Mouse (Mus musculus) midbrain, embryonic 16.5 days (tissue): ENCODE results near the gene Kif16b. TPM values are rescaled to one million over a fixed set of nuclear protein-coding genes. Genes with fewer than 3 reads are reported as not detected.

Source experiments
- ATAC-seq: fragments of 200-750 bp; cut with Nextera tagmentation; 2 replicates; pipeline ENCODE4 v1.8.0; 2017; ENCODE audit warnings: moderate TSS enrichment
- H3K27ac ChIP-seq: fragments of 300-500 bp; sonication (generic); 2 replicates; pipeline ENCODE4 v1.5.1; 2014; ENCODE audit warnings: mild to moderate bottlenecking, low read length, mixed read lengths
- H3K27me3 ChIP-seq: fragments of 300-500 bp; sonication (generic); 2 replicates; pipeline ENCODE4 v1.6.1; 2014; ENCODE audit warnings: low read depth, low read length, mixed read lengths; ENCODE audit not compliant: control insufficient read depth, insufficient read depth
- H3K36me3 ChIP-seq: fragments of 300-500 bp; sonication (generic); 2 replicates; pipeline ENCODE4 v1.6.1; 2014; ENCODE audit warnings: mild to moderate bottlenecking, low read length, moderate library complexity, mixed read lengths; ENCODE audit not compliant: control insufficient read depth, insufficient read depth
- H3K4me1 ChIP-seq: fragments of 300-500 bp; sonication (generic); 2 replicates; pipeline ENCODE4 v1.6.1; 2014; ENCODE audit warnings: mild to moderate bottlenecking, low read length, mixed read lengths; ENCODE audit not compliant: control insufficient read depth, insufficient read depth
- H3K4me2 ChIP-seq: fragments of 300-500 bp; sonication (generic); 2 replicates; pipeline ENCODE4 v1.6.1; 2014; ENCODE audit warnings: mild to moderate bottlenecking, low read length, mixed read lengths
- H3K4me3 ChIP-seq: fragments of 300-500 bp; sonication (generic); 2 replicates; pipeline ENCODE4 v1.5.1; 2014; ENCODE audit warnings: low read depth, mild to moderate bottlenecking, low read length, moderate library complexity, mixed read lengths
- H3K9ac ChIP-seq: fragments of 300-500 bp; sonication (generic); 2 replicates; pipeline ENCODE4 v1.6.1; 2014; ENCODE audit warnings: low read depth, low read length, mixed read lengths
- H3K9me3 ChIP-seq: fragments of 300-500 bp; sonication (generic); replicated peaks from 2 replicates; pipeline ENCODE4 v1.6.1; 2014; ENCODE audit warnings: mild to moderate bottlenecking, low read length, mixed read lengths; ENCODE audit not compliant: control insufficient read depth, poor library complexity, severe bottlenecking
- WGBS: fragments of 180-500 bp; shearing (Covaris S2); extraction: QIAGEN DNeasy Blood & Tissue Kit; methylation state at CpG from one replicate; pipeline ENCODE4 v1.1.7; 2014; 5-methylcytosine and 5-hydroxymethylcytosine counted together
- polyA plus RNA-seq: library from polyadenylated mRNA; unstranded; fragments of >200 nt; fragmentation: Nextera tagmentation; extraction: Ambion mirVana; gene quantifications from 2 replicates; pipeline ENCODE4 v1.2.1, GENCODE M21; 2015

The Kif16b gene
- polyA plus RNA-seq, 1 experiment from 2014 or later = 3.6 TPM

DNA sequence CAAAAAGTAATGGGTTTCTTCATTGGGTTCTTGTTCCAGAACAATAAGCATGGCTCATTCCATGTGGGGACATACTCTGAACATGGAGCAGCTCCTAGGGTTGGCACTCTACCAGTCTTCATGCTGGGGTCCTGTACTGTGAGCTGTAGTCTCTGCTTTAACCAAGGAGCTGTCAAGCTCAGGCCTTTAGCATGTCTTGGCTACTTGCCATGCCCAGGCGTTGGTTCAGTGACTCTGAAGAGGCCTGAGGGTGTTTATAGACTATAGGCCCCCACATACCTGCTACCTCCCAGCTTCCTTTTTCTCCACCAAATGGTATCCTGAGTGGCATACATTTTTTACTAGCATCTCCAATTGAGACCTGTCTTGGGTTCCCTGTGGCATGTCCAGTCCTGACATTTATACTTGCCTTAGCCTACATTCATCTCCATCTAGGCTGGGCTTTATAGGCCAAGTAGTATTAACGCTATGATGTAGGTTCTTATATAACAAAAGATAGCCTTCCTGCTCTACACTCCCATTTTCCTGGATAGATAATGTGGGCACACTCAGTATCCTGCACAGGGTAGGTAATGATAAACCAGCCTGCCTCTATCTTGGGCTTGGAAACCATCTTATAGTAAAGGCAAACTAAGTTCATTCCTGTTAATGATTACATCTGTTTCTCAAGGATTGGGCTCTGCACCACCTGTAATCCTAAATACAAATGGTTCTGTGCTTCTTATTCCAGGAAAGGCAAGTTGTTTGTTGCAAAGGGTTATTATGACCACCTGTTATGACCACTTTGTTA lies 271.6 kb downstream of the Kif16b start:
- Histone ChIP-seq H3K4me2 (no peak overlapping the region), H3K36me3 (no peaks in the 10 kb centered on the region), H3K27me3 (no peaks in the 10 kb centered on the region), H3K4me3 (no peak overlapping the region), H3K9ac (no peak overlapping the region), H3K27ac (no peak overlapping the region), H3K4me1 (no peaks in the 10 kb centered on the region), H3K9me3 (no peaks in the 10 kb centered on the region)
- ATAC-seq = no peak
- 83% methylated on average over 2 of the region's 2 CpGs for WGBS

DNA sequence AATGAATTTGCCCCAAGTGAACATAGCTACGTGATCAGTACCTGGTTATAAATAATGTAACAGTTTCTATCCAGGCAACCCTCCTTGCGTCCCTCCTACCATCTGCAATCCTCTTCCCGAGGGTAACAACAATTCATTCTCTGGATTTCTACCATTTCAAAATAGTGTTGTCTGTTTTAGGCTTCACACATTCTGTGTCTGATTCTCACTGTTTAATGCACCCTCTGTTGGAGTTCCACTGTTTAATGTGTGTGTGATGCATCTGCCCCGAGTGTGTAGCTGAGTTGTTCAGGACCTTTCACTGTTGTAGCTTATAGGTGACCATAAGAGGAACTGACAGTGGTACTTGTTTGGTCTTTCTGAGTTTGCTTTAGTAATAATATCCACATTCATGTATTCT lies 275.6 kb downstream of the Kif16b start:
- WGBS = 82% methylated on average over 4 of the region's 4 CpGs
- no peaks in the 10 kb centered on the region for H3K27me3 ChIP-seq
- no peaks in the 10 kb centered on the region for H3K36me3 ChIP-seq
- no peak overlapping the region for H3K9ac ChIP-seq
- H3K27ac ChIP-seq = no peak overlapping the region
- H3K4me2 ChIP-seq = no peak overlapping the region
- ATAC-seq = no peak
- H3K4me3 ChIP-seq = no peak overlapping the region
- H3K4me1 ChIP-seq = no peaks in the 10 kb centered on the region
- no peaks in the 10 kb centered on the region for H3K9me3 ChIP-seq

DNA sequence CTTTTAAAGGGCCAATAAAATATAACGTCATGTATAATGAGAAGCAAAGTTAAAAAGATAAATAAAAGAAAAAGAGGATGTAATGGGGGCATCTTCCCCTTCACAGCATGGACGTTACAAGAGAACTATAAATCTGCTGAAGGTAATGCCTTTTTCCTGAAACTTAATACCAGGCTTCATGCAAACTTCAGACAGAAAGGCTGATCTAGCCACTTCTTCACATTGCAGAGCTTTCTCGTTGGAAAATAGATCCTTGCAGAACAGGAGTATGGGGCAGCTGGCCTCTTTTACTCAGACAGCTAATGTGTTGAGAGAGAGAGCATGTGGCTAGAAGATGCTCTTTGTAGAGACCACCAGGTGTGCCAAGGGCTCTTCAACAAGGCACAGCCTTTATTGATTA lies 276.2 kb downstream of the Kif16b start:
- no peak for ATAC-seq
- WGBS = 77% methylated on average over 3 of the region's 3 CpGs
- H3K9ac ChIP-seq = no peak overlapping the region
- no peak overlapping the region for H3K4me3 ChIP-seq
- no peaks in the 10 kb centered on the region for H3K36me3 ChIP-seq
- H3K9me3 ChIP-seq = no peaks in the 10 kb centered on the region
- no peak overlapping the region for H3K4me2 ChIP-seq
- H3K27ac ChIP-seq = no peak overlapping the region
- H3K27me3 ChIP-seq = no peaks in the 10 kb centered on the region
- no peaks in the 10 kb centered on the region for H3K4me1 ChIP-seq

DNA sequence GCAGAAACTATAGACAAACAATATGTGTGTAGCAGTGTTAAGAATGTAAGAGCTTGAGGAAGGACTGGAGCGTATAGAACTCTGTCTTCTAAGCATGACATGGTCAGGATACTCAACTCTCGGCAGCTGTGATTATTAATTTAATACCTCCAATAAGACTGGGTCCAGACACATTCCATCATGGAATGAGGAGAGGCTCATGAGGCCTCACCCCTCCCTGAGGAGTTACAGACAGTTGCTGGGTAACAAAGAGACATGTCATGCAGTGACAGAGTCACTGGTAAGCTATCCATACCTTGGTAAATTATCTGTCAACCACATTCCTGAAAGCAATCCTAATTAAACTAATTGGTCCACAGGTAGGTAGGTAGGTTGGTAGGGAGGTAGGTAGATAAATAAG lies 277.1 kb downstream of the Kif16b start:
- 90% methylated on average over 2 of the region's 2 CpGs for WGBS
- no peaks in the 10 kb centered on the region for H3K4me1 ChIP-seq
- no peaks in the 10 kb centered on the region for H3K27me3 ChIP-seq
- no peak for ATAC-seq
- no peak overlapping the region for H3K27ac ChIP-seq
- no peak overlapping the region for H3K4me2 ChIP-seq
- no peaks in the 10 kb centered on the region for H3K36me3 ChIP-seq
- no peaks in the 10 kb centered on the region for H3K9me3 ChIP-seq
- no peak overlapping the region for H3K9ac ChIP-seq
- H3K4me3 ChIP-seq = no peak overlapping the region

GRCm38 (mm10) chr2:142621152-142621551 lies 280.2 kb downstream of the Kif16b start:
- Histone ChIP-seq H3K9ac (no peak overlapping the region), H3K27me3 (no peaks in the 10 kb centered on the region), H3K27ac (no peak overlapping the region), H3K4me1 (no peaks in the 10 kb centered on the region), H3K4me2 (no peak overlapping the region), H3K9me3 (no peaks in the 10 kb centered on the region), H3K4me3 (no peak overlapping the region), H3K36me3 (no peaks in the 10 kb centered on the region)
- no peak for ATAC-seq
- 96% methylated on average over 4 of the region's 4 CpGs for WGBS

DNA sequence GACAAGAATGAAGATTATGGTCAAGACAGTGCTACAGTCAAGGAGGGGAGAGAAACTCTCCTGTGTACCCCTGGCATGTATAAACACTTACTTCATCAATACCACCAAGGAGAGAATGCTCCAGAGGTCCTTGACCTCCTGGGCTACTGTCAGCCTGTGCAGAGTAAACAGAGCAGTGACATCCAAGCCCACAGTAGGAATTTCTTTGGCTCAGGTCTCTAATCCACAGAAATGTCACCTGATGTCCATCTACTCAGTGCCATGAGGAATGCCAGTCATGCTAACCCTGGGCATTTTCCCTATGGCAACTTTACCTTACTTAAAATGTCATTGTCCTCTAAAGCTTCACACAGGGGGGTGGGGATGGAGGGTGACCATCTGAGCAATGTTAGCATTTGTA lies 281.4 kb downstream of the Kif16b start:
- Histone ChIP-seq H3K27ac (no peak overlapping the region), H3K9me3 (0 out of 2 replicates have a peak, but pooled peaks cover 2% of the 10 kb centered on the region), H3K36me3 (no peaks in the 10 kb centered on the region), H3K9ac (no peak overlapping the region), H3K4me2 (no peak overlapping the region), H3K4me3 (no peak overlapping the region), H3K27me3 (no peaks in the 10 kb centered on the region), H3K4me1 (no peaks in the 10 kb centered on the region)
- ATAC-seq = no peak

GRCm38 (mm10) chr2:142614535-142614934 lies 286.8 kb downstream of the Kif16b start:
- 85% methylated on average over 5 of the region's 5 CpGs for WGBS
- Histone ChIP-seq H3K4me3 (no peak overlapping the region), H3K4me1 (no peaks in the 10 kb centered on the region), H3K27ac (no peak overlapping the region), H3K9me3 (0 out of 2 replicates have a peak, but pooled peaks cover 2% of the 10 kb centered on the region), H3K27me3 (no peaks in the 10 kb centered on the region), H3K9ac (no peak overlapping the region), H3K4me2 (no peak overlapping the region), H3K36me3 (no peaks in the 10 kb centered on the region)
- ATAC-seq = no peak

DNA sequence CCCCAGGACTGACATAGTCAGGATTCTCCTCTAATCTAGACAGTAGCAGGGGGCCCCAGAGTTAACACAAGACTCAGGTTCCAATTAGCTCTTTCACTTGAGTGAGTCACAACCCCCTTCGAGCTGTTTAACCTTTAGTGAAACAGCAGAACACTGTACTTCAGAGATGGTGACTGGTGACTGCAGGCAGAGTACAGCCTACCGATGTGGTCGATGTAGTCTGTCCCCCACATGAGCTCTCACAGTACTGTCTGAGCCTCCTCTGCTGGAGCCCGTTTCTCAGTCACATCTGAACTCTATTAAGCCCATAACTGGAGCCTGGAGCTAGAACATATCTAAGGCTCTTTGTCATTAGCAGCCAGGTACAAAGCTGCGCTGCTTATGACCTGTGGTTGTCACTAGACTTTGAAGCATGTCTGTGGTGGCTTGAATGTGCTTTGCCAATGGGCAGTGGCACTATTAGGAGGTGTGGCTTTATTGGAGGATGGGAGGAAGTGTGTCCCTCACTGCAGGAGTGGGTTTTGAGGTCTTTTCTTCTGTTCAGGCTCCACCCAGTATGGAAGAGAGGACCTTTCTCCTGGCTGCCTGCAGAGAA lies 288.9 kb downstream of the Kif16b start:
- H3K27me3 ChIP-seq = no peaks in the 10 kb centered on the region
- ATAC-seq = peak; percentile 34; the same call in 1 of the 2 replicates
- no peaks in the 10 kb centered on the region for H3K36me3 ChIP-seq
- no peak overlapping the region for H3K9ac ChIP-seq
- H3K27ac ChIP-seq = no peak overlapping the region
- 78% methylated on average over 5 of the region's 5 CpGs for WGBS
- 0 out of 2 replicates have a peak, but pooled peaks cover 2% of the 10 kb centered on the region for H3K9me3 ChIP-seq
- H3K4me3 ChIP-seq = no peak overlapping the region
- no peak overlapping the region for H3K4me2 ChIP-seq
- no peaks in the 10 kb centered on the region for H3K4me1 ChIP-seq

- Histone ChIP-seq H3K36me3 (no peaks in the 10 kb centered on the region), H3K27ac (no peak overlapping the region), H3K9me3 (0 out of 2 replicates have a peak, but pooled peaks cover 2% of the 10 kb centered on the region), H3K4me1 (no peaks in the 10 kb centered on the region), H3K27me3 (no peaks in the 10 kb centered on the region), H3K4me2 (no peak overlapping the region), H3K4me3 (no peak overlapping the region), H3K9ac (no peak overlapping the region)
- no peak for ATAC-seq
- 78% methylated on average over 6 of the region's 6 CpGs for WGBS
These were observed 290.2 kb downstream of the Kif16b start for GRCm38 (mm10) chr2:142611113-142611512.
